Mouse (Mus musculus) 3T3-L1 (cell line): Measurements from ENCODE around the gene Stard7.
"Not testable (repeated sequence)": the region's sequence is repeated elsewhere in the genome, so short reads cannot be mapped to it uniquely, and the experiment has no call there.

Experiments used
- DNase-seq: peaks from one replicate; pipeline ENCODE4 v3.0.0-alpha.2; 2015; ENCODE audit warnings: low read depth, low spot score

The Stard7 gene

DNA sequence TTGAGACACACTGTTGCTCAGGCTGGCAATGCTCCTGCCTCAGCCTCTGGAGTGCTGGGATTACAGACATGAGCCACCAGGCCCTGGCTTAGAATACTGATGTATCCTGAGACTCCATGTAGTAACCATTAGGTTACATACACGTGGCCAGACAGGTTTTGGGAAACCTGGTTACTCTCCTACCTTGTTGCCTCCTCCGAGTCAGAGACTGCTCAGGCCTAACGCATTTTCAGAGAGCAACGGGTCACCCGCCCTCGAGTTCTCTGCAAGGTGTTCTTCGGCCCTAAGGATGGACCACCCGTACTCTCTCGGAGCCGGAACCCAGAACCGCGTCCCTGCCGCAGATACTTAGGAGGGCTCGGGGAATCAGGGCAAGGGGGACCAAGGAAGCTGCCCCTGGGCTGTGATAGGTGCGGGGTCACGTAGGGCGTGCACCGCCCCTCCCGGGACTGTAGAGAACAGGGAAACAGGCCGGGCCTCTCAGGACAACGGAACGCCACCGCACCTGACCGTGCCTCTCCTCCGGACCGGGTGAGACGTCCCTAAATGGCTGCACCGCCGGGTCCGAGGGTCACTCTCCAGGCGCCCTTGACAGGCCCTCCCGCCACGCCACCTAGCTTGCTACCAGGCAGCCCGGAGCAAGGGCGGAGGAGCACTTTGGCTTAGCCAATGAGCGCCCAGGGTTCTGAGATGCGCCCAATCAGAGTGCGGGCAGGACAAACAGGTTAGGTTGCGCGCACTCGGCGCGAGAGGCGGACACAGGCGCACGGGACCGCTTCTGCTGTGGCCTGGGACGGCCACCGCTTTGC, at the start of gene Stard7:
Gene Stard7 (plus strand): TSS at position 728 of the 809 bp plus-strand sequence.
- DNase-seq, result peak; percentile 98

DNA sequence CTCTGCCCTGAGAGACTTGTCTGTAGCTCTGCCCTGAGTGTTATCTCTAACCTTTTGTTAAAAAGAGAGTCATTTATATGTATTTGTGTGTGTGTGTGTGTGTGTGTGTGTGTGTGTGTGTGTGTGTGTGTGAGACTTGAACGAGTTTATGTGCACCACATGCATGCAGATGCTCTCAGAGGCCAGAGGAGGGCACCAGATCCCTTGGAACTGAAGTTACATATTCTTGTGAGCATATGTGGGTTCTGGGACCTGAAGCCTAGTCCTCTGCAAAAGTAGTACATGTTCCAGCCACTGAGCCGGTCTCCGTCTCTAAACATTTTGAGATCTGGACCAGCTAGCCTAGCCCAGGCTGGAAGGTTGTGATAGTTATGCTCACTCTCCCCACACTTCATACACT, 44.8 kb upstream of the Stard7 start:
- no peak for DNase-seq

DNA sequence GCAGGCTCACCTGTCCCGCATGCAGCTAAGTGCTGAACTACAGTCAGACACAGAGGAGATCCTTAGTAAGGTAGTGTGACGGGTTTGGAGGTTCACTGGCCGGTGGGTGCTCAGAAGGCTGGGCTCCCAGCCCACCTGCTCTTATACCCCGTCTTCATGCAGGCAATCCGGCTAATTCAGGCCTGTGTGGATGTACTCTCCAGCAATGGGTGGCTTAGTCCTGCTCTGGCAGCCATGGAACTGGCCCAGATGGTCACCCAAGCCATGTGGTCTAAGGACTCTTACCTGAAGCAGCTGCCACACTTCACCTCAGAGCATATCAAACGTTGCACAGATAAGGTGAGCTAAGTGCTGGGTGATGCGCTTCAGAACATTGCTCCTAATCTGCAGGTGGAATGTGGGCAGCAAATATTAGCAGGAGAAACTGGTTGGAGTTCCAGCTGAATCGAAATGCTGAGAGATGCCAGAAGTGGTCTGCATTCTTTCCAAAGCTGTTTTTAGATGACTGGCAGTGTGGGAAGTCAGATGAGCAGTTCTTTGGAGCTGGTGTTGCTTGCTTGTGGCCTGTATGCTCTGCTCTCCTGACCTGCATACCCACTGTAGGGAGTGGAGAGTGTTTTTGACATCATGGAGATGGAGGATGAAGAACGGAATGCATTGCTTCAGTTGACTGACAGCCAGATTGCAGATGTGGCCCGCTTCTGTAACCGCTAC, 32.0 kb upstream of the Stard7 start:
- no peak for DNase-seq

DNA sequence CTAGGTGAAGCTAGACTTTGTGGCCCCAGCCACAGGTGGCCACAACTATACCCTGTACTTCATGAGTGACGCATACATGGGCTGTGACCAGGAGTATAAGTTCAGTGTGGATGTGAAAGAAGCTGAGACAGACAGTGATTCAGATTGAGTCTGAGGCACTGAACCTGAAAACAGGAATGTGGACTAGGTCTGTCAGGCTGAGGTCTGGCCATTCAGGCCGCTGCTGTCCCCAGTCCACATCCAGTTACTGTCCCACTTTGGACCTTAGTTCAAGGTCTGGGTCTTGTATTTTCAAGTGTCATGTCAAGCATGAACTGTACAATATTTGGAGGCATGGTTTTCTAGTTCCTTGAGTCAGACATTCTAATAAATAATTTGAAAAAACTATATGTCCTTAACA, 30.0 kb upstream of the Stard7 start:
- DNase-seq, result no peak

DNA sequence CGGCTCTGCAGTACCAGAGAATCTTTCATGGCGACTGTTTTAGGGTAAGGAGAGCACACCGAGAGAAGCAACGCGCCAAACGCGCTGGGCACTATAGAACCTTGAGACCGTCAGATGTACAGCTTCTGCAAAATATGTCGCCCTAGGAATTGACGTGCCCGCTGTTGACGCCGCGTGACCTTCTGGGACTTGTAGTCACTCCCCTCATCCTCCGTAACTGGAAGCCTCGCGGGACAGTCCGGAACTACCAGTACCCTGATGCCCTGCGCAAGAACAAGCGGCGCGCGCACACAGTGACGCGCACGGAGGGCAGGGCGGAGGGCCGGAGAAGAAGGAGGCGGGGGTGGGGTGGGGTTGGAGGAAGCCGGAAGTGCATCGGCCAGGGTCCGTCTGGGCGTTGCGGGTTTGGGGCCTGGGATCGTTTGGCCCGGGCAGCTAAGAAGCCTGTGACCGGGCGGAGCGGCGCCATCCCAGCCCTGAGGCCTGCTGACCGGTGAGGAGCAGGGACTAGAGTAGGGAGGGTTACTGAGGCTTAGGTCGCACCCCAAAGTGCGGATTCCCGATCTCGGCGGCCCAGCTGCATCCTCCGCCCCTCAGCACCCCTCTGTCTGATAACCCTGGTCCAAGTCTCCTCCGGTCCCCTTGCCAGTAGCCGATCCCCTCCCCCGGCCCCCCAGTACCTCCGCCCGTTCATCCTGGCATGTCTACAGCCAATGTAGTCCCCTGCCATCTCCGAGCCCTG, 22.3 kb upstream of the Stard7 start, which contains the start of the genes Ciao1 and Tmem127:
Gene Ciao1 (minus strand): TSS at position 225 of the 742 bp plus-strand sequence.
Gene Tmem127 (plus strand): TSS at position 317 of the 742 bp plus-strand sequence.
- DNase-seq, result peak; percentile 99

DNA sequence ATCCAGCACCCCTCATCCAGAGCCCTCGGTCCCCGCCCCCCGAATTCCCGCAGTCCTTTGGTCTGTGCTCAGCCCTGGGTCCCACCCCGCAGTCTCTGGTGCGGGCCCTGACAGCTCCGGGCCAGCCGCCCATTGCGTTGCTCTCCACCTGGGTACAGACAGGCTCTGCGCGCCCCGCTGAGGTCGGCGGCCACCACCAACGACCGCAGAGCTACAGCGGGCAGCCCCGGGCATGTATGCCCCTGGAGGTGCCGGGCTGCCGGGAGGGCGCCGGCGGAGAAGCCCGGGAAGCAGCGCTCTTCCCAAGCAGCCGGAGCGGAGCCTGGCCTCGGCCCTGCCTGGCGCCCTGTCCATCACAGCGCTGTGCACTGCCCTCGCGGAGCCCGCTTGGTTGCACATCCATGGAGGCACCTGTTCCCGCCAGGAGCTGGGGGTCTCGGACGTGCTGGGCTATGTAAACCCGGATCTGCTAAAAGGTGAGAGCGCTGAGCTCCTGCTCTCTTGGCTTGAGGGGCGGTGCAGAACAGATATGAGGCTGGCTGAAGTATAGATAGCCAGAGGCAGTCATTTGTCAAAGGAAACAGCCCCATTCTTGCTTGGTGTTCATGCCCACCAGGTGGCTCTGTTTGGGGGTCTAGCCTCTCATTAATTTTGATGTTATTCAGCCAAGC, 21.5 kb upstream of the Stard7 start:
- DNase-seq, result peak; percentile 55

DNA sequence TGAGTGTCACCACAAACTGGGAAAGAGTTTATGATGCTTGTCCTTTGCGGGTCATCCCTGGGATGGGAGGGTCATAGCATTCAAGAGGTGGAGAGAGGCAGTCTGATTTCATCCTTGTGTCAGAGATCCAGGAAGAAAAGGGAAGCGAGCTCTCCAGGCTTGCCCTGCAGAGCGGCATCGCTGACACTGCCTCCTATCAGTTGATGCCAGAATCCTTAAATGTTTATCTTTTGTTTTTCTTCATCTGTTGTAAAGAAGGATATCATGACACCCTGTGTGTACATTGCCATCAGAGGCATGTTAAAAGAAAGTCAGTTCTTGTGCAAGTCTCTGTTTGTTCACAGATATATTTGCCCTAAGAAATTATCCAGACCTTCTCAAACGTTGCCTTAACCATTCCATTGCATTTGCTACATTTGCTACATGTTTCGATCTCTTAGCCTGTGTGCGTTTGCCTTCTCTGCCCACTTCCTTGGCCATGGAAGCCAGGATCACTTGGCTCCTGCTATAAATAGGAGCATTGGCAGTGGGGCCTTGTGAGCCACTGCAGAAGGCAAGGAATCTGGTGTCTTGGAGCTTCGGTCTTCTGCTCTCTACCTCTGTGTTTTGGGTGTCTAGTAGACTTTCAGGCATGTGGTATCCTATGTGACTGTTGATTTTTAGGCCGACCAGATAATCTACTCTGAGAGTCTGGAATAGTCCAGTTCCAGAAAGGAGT, 19.6 kb upstream of the Stard7 start:
- no peak for DNase-seq

DNA sequence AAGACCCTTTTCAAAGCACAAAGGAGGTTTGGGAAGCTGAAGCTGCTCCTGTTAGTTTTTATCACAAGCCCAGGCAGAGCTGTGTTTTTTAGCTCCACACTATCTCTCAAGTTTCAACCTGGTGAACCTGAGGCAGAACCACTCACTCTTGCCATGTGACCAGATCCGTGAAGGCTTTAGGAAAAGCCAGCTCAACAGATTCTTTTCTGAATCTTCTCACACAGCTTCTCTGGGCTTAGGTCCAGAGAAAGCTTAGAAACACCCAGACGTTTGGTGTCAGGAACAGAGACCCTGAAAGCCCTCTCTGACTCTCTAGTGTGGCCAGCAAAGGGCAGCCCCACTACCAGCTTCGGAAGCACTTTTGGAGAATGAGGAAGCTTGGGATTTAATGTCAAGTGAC, 18.6 kb upstream of the Stard7 start:
- DNase-seq, result no peak

DNA sequence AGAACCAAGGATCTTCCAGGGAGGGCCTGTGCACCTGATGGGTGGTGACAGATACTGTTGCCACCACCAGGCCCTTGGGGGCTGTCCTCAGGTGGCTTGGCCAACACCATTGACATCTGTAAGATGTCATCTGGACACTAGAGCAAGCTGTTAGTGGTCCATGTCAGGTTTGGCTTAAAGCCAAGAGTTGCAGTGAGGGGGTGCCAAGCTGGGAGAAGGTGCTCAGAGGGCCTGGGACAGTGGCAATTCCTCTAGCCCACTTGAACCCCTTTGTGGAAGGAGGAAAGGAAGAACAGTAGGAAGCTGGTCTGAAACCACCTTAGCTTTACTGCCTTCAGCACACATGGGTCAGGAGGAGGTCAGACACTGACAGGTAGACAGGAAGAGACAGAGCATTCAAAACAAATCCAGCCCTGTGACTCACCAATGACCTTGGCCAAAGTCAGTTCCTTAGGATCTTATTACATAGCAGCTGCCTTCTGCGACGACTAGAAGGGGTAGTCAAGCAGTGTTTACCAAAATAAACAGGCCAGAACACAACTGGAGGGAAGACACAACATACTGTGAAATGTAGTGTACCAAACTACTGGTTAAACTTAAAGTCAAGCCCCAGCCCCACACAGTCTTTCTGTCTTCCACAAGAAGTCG, 18.0 kb upstream of the Stard7 start:
- peak; percentile 69 for DNase-seq

DNA sequence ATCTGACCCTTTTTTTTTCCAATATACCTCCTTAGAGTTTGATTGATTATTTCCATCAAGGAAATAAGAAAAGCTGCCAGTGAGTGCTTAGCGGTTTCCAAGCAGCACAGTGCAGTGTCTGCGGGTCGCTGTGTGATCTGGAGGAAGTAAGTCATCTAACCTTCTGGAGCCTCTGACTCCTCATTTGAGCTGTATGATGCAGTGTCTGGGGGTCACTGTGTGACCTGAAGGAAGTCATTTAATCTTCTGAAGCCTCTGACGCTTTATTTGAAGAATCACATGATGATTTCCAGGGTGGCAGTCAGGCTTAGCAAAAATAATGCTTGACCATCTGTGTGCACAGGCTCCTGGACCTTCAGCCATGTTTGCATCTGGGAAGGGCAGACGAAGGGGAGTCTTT, 17.2 kb upstream of the Stard7 start:
- DNase-seq, result no peak

DNA sequence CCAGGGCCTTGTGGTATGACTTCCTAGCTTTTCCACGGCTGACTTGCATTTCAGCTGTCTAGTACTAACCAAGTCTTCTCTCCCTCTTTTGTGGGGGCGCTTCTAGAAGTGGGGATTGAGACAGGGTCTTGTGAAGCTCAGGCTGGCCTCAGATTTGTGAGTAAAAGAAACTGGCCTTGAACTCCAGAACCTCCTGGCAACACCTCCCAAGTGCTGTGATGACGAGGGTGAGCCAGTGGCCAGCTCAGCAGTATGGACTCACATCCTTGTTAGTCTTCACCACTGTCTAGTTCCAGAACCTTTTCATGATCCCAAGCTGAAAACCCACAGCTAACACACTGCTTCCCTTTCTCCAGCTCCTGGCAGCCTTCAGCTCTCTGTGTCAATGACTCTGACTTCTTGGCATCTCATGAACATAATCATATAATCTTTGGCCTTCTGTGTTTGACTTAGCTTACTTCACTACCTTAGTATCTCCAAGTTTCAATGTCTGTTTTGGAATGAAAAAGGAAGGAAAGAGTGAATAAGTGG, 15.3 kb upstream of the Stard7 start:
- DNase-seq, result no peak

DNA sequence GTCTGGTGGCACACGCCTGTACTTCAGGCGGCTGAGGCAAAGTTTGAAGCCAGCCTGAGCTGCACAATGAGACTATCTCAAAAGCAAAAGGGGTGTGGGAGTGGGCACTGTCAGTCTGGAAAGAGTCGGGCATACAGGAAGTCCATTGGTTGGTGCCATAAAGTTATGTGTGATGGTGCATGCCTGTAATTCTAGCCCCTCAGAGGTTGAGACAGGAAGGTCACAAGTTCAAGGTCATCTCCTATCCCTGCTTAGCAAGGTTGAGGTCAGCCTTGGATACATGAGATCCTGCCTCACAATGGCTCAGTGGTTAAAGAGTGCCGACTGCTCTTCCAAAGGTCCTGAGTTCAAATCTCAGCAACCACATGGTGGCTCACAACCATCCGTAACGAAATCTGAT, 14.7 kb upstream of the Stard7 start:
- DNase-seq, result no peak

DNA sequence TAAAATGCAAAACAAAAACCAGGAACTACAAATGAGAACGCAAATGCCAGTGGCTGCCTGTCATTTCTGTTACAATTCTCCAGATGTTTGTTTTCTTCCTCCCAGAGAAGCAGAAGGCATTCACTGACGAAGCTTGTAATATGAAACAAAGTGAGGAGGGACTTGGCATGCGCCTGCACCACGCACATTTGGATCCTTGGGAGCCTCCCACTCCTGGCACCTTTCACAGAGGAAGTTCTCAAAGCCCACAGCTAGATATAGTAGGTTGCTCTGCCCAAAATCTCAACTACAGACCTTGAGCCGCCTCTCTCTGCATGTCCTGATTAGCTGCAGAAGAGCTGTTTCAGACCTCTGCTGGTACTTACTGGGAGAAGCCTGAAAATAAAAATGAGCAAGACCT, 10.7 kb upstream of the Stard7 start:
- no peak for DNase-seq

DNA sequence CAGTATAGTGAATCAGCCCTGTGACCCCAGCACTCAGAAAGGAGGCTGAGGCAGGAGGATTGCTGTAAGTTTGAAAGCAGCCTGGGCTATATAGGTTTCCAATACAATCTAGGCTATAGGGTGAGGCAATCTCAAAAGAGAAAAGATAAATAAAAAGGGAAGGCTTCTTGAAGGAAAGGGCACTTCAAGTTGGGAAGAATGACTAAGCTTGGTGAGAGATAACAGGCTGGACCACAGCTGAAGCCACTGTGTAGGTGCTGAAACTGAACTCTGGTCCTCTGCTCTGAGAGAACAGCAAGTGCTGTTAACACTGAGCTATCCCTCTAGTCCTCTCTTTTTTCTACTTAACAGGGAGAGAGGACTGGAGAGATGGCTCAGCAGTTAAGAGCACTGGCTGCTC, 7.5 kb upstream of the Stard7 start:
- DNase-seq, result no peak

DNA sequence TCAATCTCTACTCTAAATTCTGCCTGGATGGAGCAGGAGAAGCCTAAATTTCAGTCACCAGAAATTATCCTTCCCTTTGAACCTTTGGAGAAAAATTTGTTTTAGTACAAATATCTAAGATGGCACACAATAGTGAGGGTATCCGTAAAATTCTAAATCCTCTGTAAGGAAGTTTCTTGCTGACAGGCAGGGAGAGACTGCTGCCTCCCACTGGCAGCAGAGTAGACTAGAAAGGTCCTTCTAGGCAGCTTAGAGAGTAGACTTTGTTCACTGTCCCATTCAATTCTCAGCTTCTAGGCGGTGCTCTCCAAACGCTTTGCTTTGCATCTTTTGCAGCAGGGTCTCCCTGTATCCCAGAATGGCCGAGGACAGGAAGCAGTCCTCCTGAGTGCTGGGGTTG, 2.2 kb upstream of the Stard7 start:
- no peak for DNase-seq

DNA sequence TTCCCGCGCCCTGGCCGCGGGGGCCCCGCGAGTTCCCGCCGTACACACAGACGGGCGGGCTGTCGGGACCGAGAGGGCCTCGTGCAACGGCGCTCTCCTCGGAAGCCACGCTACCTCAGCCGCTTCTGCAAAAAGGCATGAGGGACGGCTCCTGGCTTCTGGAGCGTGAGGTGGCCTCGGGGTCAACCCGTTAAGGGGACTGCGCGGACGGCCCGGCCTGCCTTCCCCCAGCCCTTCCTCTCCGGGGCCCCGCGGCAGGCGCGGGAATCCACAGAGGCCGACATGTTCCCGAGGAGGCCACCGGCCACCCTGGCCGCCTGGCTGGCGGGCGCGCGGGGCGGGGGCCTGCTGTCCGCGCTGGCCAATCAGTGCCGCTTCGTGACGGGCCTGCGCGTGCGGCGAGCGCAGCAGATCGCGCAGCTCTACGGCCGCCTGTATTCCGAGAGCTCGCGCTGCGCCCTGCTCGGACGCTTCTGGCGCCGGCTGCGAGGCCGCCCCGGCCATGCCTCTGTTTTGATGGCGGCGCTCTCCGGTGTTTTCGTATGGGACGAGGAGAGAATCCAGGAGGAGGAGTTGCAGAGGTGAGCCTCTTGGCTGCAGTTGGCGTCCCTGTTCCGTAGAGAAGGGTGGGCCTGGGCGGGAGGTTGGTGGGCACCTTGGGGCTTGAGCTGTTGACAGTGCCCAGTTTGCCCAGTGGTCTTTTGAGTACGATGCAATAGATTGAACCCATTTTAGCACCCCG, 453 bp downstream of the Stard7 start:
- peak; percentile 84 for DNase-seq

DNA sequence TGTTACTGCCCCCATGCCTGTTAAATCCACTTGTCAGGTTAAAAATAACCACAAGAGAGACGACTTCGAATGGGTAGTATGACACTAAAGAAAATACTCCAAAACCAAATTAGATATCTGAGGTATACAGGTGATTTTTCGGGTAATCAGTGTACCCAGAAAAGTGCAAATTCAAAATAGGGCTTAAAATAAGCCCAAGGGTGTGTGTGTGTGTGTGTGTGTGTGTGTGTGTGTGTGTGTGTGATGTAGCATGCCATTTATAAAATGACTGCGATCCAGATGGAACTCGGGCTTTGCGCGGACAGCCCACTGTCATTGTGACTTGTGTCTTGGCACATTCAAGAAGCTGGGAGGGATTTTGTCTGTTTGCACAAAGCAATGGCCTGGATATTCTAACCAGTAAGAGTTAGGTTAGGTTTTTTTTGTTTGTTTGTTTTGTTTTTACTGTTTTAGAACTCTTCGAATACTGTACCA, 1.1 kb downstream of the Stard7 start:
- DNase-seq, result peak; percentile 35

DNA sequence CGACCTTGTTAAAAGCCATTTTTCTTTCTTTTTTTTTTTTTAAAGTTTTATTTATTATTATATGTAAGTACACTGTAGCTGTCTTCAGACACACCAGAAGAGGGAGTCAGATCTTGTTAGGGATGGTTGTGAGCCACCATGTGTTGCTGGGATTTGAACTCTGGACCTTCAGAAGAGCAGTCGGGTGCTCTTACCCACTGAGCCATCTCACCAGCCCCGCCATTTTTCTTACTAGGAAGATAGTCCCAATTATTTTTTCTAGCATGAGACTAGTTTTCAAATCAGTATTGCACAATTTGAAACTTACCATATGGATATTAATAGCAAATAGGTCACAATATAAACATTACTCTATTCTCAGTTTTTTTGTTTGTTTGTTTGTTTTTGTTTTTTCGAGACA, 2.0 kb downstream of the Stard7 start:
- DNase-seq, result not testable (repeated sequence)

DNA sequence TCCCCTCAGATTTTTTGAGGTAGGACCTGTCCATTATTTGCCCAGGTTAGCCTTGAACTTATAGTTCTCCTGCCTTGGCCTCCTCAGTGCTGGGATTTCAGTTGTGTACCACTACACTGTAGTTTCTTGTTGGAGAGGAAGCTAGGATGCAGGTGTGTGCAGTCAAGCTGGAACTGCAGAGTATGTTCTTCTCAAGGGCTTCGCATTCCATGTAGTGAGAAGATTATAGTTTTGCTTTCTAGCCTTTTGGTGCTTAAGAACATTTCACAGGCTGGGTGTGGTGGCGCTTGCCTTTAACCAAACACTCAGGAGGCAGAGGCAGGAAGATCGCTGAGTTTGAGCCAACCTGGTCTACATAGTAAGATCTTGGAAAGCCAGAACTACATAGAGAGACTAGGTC, 2.8 kb downstream of the Stard7 start:
- no peak for DNase-seq
